Mouse (Mus musculus) left cerebral cortex, adult 9 months (tissue): ENCODE results near the gene Mgst2.

Experiments used
- DNase-seq, 2 experiments: peaks; one replicate each; pipeline ENCODE4 v3.0.0; 2022; ENCODE audit warnings: low spot score in 2 of 2

Gene Mgst2

DNA sequence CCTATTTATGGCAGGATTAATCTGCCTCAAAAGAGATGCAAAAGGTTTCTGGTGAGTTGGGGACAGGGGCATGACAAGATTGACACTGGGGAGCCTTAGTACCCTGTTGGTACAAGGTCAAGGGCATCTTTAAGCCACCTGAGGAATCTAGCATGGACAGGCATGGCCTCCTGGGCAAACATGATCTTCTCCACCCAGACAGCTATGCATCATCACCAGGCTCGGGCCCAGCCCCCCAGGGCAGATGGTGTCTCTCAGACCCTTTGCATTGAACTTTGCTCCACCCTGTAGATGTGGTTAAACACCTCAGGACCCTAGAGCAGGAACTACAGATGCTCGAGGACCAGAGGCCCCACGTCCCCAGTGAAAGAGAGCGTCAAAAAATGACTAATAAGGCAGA, at the start of gene Mgst2:
Gene Mgst2 (plus strand): TSS at position 301 of the 400 bp plus-strand sequence.
- DNase-seq = no peak

- peak in 1 of 2 experiments; percentile 30 for DNase-seq
These were observed 48.2 kb upstream of the Mgst2 start for GRCm38 (mm10) chr3:51611972-51612371.

- DNase-seq = no peak
These were observed 47.5 kb upstream of the Mgst2 start for GRCm38 (mm10) chr3:51612398-51613356.

GRCm38 (mm10) chr3:51614278-51614677, 45.9 kb upstream of the Mgst2 start:
- DNase-seq = no peak

DNA sequence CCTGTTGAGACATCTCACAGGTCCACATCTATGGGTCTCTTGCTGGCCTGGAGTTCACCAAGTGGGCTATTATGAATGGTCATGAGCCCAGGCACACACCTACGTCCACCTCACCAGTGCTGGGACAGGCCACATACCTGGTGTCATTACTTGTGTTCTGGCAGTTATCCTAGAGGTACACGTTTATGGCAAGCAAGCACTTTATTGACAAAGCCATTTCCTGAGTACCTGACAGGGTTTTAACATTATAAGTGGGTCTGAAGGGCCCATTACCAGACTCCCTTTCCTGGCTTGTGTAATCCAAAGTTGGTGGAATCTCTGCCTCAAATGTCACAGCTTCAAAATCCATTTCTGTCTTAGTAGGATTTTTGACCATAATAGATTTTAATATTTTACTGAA, 36.2 kb upstream of the Mgst2 start:
- DNase-seq = no peak

GRCm38 (mm10) chr3:51627741-51628140, 32.4 kb upstream of the Mgst2 start:
- DNase-seq = no peak

GRCm38 (mm10) chr3:51628977-51629376, 31.2 kb upstream of the Mgst2 start:
- DNase-seq = no peak

GRCm38 (mm10) chr3:51630746-51631145, 29.4 kb upstream of the Mgst2 start:
- no peak for DNase-seq

- no peak for DNase-seq
These were observed 28.2 kb upstream of the Mgst2 start for GRCm38 (mm10) chr3:51631971-51632370.

GRCm38 (mm10) chr3:51634451-51634850, 25.7 kb upstream of the Mgst2 start:
- DNase-seq = no peak

- no peak for DNase-seq
These were observed 24.2 kb upstream of the Mgst2 start for GRCm38 (mm10) chr3:51635960-51636359.

DNA sequence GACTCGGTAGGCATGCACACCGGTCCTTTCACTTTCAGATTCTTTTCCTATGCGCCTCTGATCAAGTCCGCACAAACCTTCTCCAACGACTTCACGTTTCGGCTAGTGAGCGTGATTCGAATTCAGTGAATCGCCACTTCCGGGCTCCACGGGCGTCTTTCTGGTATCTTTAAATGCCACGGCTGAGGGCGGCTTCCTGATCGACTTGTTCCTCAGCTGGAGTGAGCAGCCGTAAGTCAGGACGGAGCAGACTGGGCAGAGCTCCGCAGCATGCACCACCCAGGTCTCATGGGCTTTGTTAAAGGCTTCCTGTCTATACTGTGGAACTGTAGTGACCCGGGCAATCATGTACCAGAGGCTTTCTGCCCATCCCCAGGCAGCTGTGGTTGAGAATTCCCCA, 23.5 kb upstream of the Mgst2 start:
- no peak for DNase-seq

DNA sequence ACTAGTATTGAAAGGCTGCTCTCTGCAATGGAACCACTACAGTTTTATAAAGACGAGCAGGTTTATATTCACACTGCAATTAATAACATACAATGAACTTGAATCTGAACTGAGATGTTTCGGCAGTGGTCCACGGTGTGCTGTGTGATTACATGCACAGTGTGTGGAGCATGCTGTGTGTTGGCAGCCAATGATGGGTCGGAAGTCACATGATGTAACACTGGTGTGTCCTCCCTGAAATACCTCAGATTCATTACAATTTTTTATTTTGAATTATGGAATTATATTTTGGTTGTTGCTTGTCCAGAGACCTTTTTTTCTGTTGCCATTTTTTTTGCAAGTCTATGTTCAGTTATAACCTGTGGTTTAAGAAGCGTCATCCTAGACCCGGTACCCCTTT, 22.8 kb upstream of the Mgst2 start:
- no peak for DNase-seq

GRCm38 (mm10) chr3:51638260-51638659, 21.9 kb upstream of the Mgst2 start:
- no peak for DNase-seq

- no peak for DNase-seq
These were observed 14.7 kb upstream of the Mgst2 start for GRCm38 (mm10) chr3:51645484-51645883.

DNA sequence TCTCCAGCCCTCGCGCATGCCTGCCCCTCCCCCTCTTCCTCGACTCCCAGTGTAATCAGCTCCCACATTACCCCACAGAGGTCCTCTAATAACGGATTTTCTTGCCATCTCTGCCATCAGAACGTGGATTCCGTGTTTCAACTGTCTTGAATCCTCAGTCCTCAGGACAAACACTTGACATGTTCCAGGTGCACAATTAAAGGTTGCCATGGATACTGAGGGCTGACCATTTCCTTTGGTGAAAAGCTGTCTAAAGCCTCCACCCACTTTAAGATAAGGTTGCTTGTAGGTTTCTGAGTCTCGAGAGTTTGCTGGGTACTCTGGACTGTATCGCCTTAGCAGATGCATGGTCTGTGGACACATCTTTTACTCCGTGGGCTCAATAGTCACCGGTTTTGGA, 13.9 kb upstream of the Mgst2 start:
- no peak for DNase-seq

GRCm38 (mm10) chr3:51647356-51647755, 12.8 kb upstream of the Mgst2 start:
- DNase-seq = no peak

- peak; percentile 75 to 85 for DNase-seq
These were observed 12.0 kb upstream of the Mgst2 start for GRCm38 (mm10) chr3:51648037-51648664.

DNA sequence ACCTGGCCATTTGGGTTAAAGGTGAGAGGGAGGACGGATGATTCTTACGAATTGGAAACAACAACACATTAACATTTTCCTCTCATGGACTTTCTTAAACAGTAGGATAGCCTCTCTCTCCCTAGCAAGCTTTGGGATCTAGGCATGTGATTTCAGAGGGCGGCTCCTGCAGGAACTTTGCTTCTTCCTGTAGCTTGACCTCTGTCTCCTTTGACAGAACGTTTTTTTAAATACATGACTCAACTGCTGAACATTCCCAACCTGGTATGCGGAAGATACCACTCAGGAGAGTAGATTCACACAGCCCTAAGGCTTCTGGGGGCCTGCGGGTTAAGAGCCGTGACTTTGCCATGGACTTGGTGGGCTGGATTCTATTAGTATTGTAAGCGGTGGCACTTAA, 10.7 kb upstream of the Mgst2 start:
- no peak for DNase-seq

DNA sequence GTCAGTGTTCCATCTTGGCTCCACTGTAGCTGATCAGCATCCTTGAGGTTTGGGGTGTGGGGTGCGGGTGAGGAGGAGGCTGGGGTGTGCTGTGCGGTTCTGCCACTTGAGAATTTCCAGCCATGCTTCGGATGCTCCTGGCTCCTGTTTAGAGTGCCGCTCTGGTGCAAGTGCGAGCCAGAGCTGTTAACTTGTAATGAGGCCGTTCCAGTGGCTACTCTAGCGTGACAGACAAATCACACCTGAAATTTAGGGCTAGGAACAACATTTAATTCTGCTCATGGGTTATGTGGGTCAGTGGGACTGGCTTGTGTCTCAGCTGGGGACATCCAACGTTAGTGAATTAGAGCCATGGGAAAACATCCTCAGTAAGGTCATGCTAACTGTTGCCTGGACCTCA, 10.2 kb upstream of the Mgst2 start:
- DNase-seq = no peak

- DNase-seq = no peak
These were observed 9.0 kb upstream of the Mgst2 start for GRCm38 (mm10) chr3:51651149-51651548.

DNA sequence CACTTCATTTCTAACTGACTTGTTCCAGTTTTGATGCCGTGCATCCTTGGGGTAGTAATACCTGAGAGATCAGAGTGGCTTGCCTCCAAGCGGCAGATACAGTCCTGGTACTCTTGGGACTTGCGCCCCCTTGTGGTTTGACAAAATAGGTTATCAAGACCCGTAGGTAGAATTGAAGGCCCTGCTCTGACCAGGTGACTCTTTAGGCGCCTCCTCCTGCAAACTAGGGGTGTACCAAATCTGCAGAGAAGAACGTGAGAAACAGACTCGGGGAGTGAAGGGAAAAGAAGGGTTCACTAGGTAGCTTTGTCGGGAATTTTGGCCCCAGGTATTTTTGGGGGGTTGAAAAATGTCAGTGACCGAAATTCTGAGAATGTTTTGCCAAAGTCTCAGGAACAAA, 7.9 kb upstream of the Mgst2 start:
- peak in 1 of 2 experiments; percentile 83 for DNase-seq

- no peak for DNase-seq
These were observed 7.5 kb upstream of the Mgst2 start for GRCm38 (mm10) chr3:51652701-51653100.
